ENCODE assay signal across 9 mouse cellular contexts in genomic region chr15:25622867-25623471, GRCm38 (mm10). TPM values are rescaled to one million over a fixed set of nuclear protein-coding genes. Genes with fewer than 3 reads are reported as not detected.
DNase-seq lines count a peak whose midpoint lies in the region; ATAC-seq and TF ChIP-seq lines count a peak whose summit lies in the region.
"Had no signal": no experiment of that assay in that cellular context is flagged by ENCODE, and none has a peak within 500 bp of the region (broad histone marks: within the 10 kb centered on the region; RNA-seq: fewer than 3 reads in every experiment).

No protein-coding gene starts in this region.

- intact Hi-C loops in left cerebral cortex, adult 2 months (cut with DNase I), result loop anchor here (5.0 kb wide), 2 partner anchors 89 to 181 kb away; no protein-coding TSS in a partner anchor
- intact Hi-C loops in left cerebral cortex, postnatal 14 days (cut with DNase I), result loop anchor here (10.0 kb wide), 1 partner anchor 178 kb away; no protein-coding TSS in a partner anchor

- peak overlapping the region; percentile 60 for H3K27ac ChIP-seq in left cerebral cortex, adult 2 months
- H3K27ac ChIP-seq in intestine, embryonic 14.5 days (ENCODE audit: low read depth), result peak overlapping the region; percentile 95
- peak overlapping the region; percentile 76 for H3K27ac ChIP-seq in liver, embryonic 16.5 days (ENCODE audit: low read length)
- peak overlapping the region; percentile 67 for H3K27ac ChIP-seq in neural tube, embryonic 11.5 days (ENCODE audit: low read depth, low read length)

- H3K9ac ChIP-seq in intestine, embryonic 14.5 days (ENCODE audit: low read length), result peak overlapping the region; percentile 90
- peak overlapping the region; percentile 65 for H3K9ac ChIP-seq in liver, embryonic 16.5 days (ENCODE audit: low read depth, low read length)
- peak overlapping the region; percentile 84 for H3K9ac ChIP-seq in neural tube, embryonic 11.5 days (ENCODE audit: low read length)

- no peaks in the 10 kb centered on the region for H3K9me3 ChIP-seq in intestine, embryonic 14.5 days (ENCODE audit: control insufficient read depth, low read length)
- no peaks in the 10 kb centered on the region for H3K9me3 ChIP-seq in liver, embryonic 16.5 days (replicated peaks; ENCODE audit: control insufficient read depth, low read length)
- H3K9me3 ChIP-seq in neural tube, embryonic 11.5 days (ENCODE audit: control insufficient read depth, low read length), result no peaks in the 10 kb centered on the region

- H3K4me3 ChIP-seq in left cerebral cortex, adult 2 months, result peak overlapping the region; percentile 70
- H3K4me3 ChIP-seq in intestine, embryonic 14.5 days (ENCODE audit: low read depth, low read length), result peak overlapping the region; percentile 82
- peak overlapping the region; percentile 71 for H3K4me3 ChIP-seq in liver, embryonic 16.5 days (ENCODE audit: low read depth, low read length)
- peak overlapping the region; percentile 69 for H3K4me3 ChIP-seq in neural tube, embryonic 11.5 days (ENCODE audit: low read depth, low read length)

- H3K4me2 ChIP-seq in intestine, embryonic 14.5 days (ENCODE audit: low read length), result peak overlapping the region; percentile 58
- peak overlapping the region; percentile 81 for H3K4me2 ChIP-seq in liver, embryonic 16.5 days (ENCODE audit: low read depth, low read length)
- peak overlapping the region; percentile 96 for H3K4me2 ChIP-seq in neural tube, embryonic 11.5 days (ENCODE audit: low read depth)

- H3K4me1 ChIP-seq in intestine, embryonic 14.5 days (replicated peaks; ENCODE audit: control insufficient read depth, insufficient read depth, low read length), result peaks cover 35% of the 10 kb centered on the region
- H3K4me1 ChIP-seq in liver, embryonic 16.5 days (ENCODE audit: control insufficient read depth, low read depth, low read length), result peaks cover 8% of the 10 kb centered on the region
- peaks cover 5% of the 10 kb centered on the region; the same call in 1 of the 2 replicates for H3K4me1 ChIP-seq in neural tube, embryonic 11.5 days (ENCODE audit: control insufficient read depth, insufficient read depth, low read length)

- TF ChIP-seq CTCF in left cerebral cortex, adult 2 months (IDR thresholded peaks at IDR 0.05), result no peak

- H3K27me3 ChIP-seq in intestine, embryonic 14.5 days (replicated peaks; ENCODE audit: control insufficient read depth, insufficient read depth, low read length), result no peaks in the 10 kb centered on the region
- peaks cover 27% of the 10 kb centered on the region for H3K27me3 ChIP-seq in liver, embryonic 16.5 days (ENCODE audit: control insufficient read depth, insufficient read depth, low read depth, low read length)
- no peaks in the 10 kb centered on the region for H3K27me3 ChIP-seq in neural tube, embryonic 11.5 days (ENCODE audit: control insufficient read depth, insufficient read depth, low read length)

- H3K36me3 ChIP-seq in intestine, embryonic 14.5 days (ENCODE audit: control insufficient read depth, insufficient read depth, low read length), result no peaks in the 10 kb centered on the region
- H3K36me3 ChIP-seq in liver, embryonic 16.5 days (ENCODE audit: control insufficient read depth, insufficient read depth), result no peaks in the 10 kb centered on the region
- H3K36me3 ChIP-seq in neural tube, embryonic 11.5 days (ENCODE audit: control insufficient read depth, insufficient read depth, low read length), result no peaks in the 10 kb centered on the region
- H3K36me3 ChIP-seq: G1E had no signal

- peak; percentile 0; the same call in 1 of the 2 replicates for ATAC-seq in intestine, embryonic 14.5 days (replicated peaks; ENCODE audit: low FRiP score, low TSS enrichment, low read depth)
- ATAC-seq in liver, embryonic 16.5 days (ENCODE audit: low read depth), result peak; percentile 5; the same call in 1 of the 2 replicates
- peak; percentile 8 for ATAC-seq in neural tube, embryonic 11.5 days (ENCODE audit: insufficient read depth, low FRiP score, low TSS enrichment)

- DNase-seq in left cerebral cortex, adult 2 months (ENCODE audit: extremely low spot score in 1 of 2, low spot score in 2 of 2), result peak; percentile 19 to 28
- DNase-seq in left cerebral cortex, postnatal 14 days (ENCODE audit: low spot score in 2 of 2), result no peak
- DNase-seq in cerebellum, postnatal 25 days, result peak; percentile 70 to 73
- peak; percentile 37 to 60 for DNase-seq in gastrocnemius, postnatal 4 days (ENCODE audit: low spot score in 2 of 2)
- peak; percentile 86 for DNase-seq in intestine, embryonic 14.5 days (ENCODE audit: low spot score)
- DNase-seq in neural tube, embryonic 11.5 days (ENCODE audit: low spot score), result peak; percentile 58
- peak; percentile 48 to 71 for DNase-seq in urinary bladder, adult 18-20 months (ENCODE audit: low spot score in 2 of 2)

- under 1% methylated on average over 61 of the region's 61 CpGs for WGBS in intestine, embryonic 14.5 days
- WGBS in liver, embryonic 16.5 days (ENCODE audit: insufficient replicate concordance), result 0% methylated on average over 61 of the region's 61 CpGs
- WGBS in neural tube, embryonic 11.5 days, result under 1% methylated on average over 59 of the region's 61 CpGs

RNA-seq across cellular contexts. Expression of gene Myo10, which starts 0.6 kb away (rescaled TPM):
- total RNA-seq in left cerebral cortex, adult 2 months (2021), result 10 to 100 TPM; 42.1 to 46.9 TPM
- total RNA-seq in left cerebral cortex, postnatal 14 days (2021), result 10 to 100 TPM; 44.0 to 48.1 TPM
- total RNA-seq in gastrocnemius, postnatal 4 days (2021), result 10 to 100 TPM; 71.0 to 72.9 TPM
- polyA plus RNA-seq in intestine, embryonic 14.5 days (2014; fragmentation: Nextera tagmentation; extraction: Ambion mirVana), result 32.5 and 35.5 TPM in 2 replicates
- 3.4 and 4.5 TPM in 2 replicates for polyA plus RNA-seq in liver, embryonic 16.5 days (2015; fragmentation: Nextera tagmentation; extraction: Ambion mirVana)
- polyA plus RNA-seq in neural tube, embryonic 11.5 days (2014; fragmentation: Nextera tagmentation; extraction: Ambion mirVana), result 40.5 and 41.4 TPM in 2 replicates
- polyA plus RNA-seq: G1E had no signal

Comparison
In these comparisons a context has a peak if more than half of its experiments do, and no peak if none do; other contexts are left out.
1. DNase-seq: peak in left cerebral cortex, adult 2 months (2 of 2), cerebellum, postnatal 25 days (2 of 2), gastrocnemius, postnatal 4 days (2 of 2), intestine, embryonic 14.5 days (single experiment), neural tube, embryonic 11.5 days (single experiment) and urinary bladder, adult 18-20 months (2 of 2); none in left cerebral cortex, postnatal 14 days (0 of 2).
2. Peak in every context shown above with its lines, with median percentiles within 50 percentile points of each other: H3K27ac ChIP-seq, H3K4me3 ChIP-seq, ATAC-seq, H3K4me2 ChIP-seq and H3K9ac ChIP-seq.